Mouse (Mus musculus): ENCODE measurements around the gene Slc4a8.

GRCm38 (mm10) chr15:100870775-100871106 is 109.2 kb downstream of the Slc4a8 start:
- TF ChIP-seq CTCF (IDR thresholded peaks at IDR 0.05; ENCODE audit: low read depth): no peak
- no peak for TF ChIP-seq EP300 (optimal IDR thresholded peaks at IDR 0.05)
